Mouse (Mus musculus): ENCODE results near the gene Scamp4. TPM values are rescaled to one million over a fixed set of nuclear protein-coding genes. Genes with fewer than 3 reads are reported as not detected.

The Scamp4 gene
- total and polyA plus RNA-seq, 2 experiments from 2014 or later: 39.2 to 44.5 TPM

- 77% methylated on average over 9 of the region's 9 CpGs for WGBS
- no peak for DNase-seq (ENCODE audit: low spot score)
- Histone ChIP-seq H3K27ac (ENCODE audit: low read depth) (no peak overlapping the region), H3K4me2 (ENCODE audit: low read depth, low read length) (no peak overlapping the region), H3K9me3 (replicated peaks; ENCODE audit: control insufficient read depth, low read length) (no peaks in the 10 kb centered on the region), H3K4me3 (ENCODE audit: low read depth, low read length) (no peak overlapping the region), H3K27me3 (ENCODE audit: control insufficient read depth, insufficient read depth, low read length) (no peaks in the 10 kb centered on the region), H3K36me3 (replicated peaks; ENCODE audit: control insufficient read depth, insufficient read depth, low read length) (peaks cover 3% of the 10 kb centered on the region; the same call in 1 of the 2 replicates), H3K4me1 (ENCODE audit: control insufficient read depth, insufficient read depth) (peaks cover 20% of the 10 kb centered on the region), H3K9ac (replicated peaks; ENCODE audit: low read depth, low read length) (no peak overlapping the region)
- TF ChIP-seq EP300 (IDR thresholded peaks at IDR 0.05; ENCODE audit: low read depth): no peak
- TF ChIP-seq CTCF (IDR thresholded peaks at IDR 0.05; ENCODE audit: low read depth): no peak
- ATAC-seq (ENCODE audit: insufficient read depth, low read depth): no peak
Measured at GRCm38 (mm10) chr10:80620365-80620764, 17.7 kb downstream of the Scamp4 start.

- H3K9ac ChIP-seq (replicated peaks; ENCODE audit: low read depth, low read length): 0 out of 2 replicates have a peak overlapping the region, but pooled peaks have one; percentile 9
- TF ChIP-seq EP300 (IDR thresholded peaks at IDR 0.05; ENCODE audit: low read depth) (no peak), CTCF (IDR thresholded peaks at IDR 0.05; ENCODE audit: low read depth) (no peak)
- peak overlapping the region; percentile 85 for H3K27ac ChIP-seq (ENCODE audit: low read depth)
- H3K27me3 ChIP-seq (ENCODE audit: control insufficient read depth, insufficient read depth, low read length): no peaks in the 10 kb centered on the region
- peak overlapping the region; percentile 58 for H3K4me2 ChIP-seq (ENCODE audit: low read depth, low read length)
- DNase-seq (ENCODE audit: low spot score) (no peak), ATAC-seq (ENCODE audit: insufficient read depth, low read depth) (no peak)
- 52% methylated on average over 16 of the region's 16 CpGs for WGBS
- no peaks in the 10 kb centered on the region for H3K9me3 ChIP-seq (replicated peaks; ENCODE audit: control insufficient read depth, low read length)
- H3K36me3 ChIP-seq (replicated peaks; ENCODE audit: control insufficient read depth, insufficient read depth, low read length): no peaks in the 10 kb centered on the region; the same call in 1 of the 2 replicates
- peak overlapping the region; percentile 82 for H3K4me3 ChIP-seq (ENCODE audit: low read depth, low read length)
- H3K4me1 ChIP-seq (ENCODE audit: control insufficient read depth, insufficient read depth): peaks cover 23% of the 10 kb centered on the region
Measured at GRCm38 (mm10) chr10:80620796-80621689, 18.4 kb downstream of the Scamp4 start.

GRCm38 (mm10) chr10:80621690-80621939 lies 18.9 kb downstream of the Scamp4 start:
- H3K9me3 ChIP-seq (replicated peaks; ENCODE audit: control insufficient read depth, low read length): no peaks in the 10 kb centered on the region
- TF ChIP-seq CTCF (IDR thresholded peaks at IDR 0.05; ENCODE audit: low read depth): no peak
- no peak for TF ChIP-seq EP300 (IDR thresholded peaks at IDR 0.05; ENCODE audit: low read depth)
- peak overlapping the region; percentile 82 for H3K4me3 ChIP-seq (ENCODE audit: low read depth, low read length)
- ATAC-seq (ENCODE audit: insufficient read depth, low read depth) (no peak), DNase-seq (ENCODE audit: low spot score) (no peak)
- H3K27ac ChIP-seq (ENCODE audit: low read depth): peak overlapping the region; percentile 85
- H3K27me3 ChIP-seq (ENCODE audit: control insufficient read depth, insufficient read depth, low read length): no peaks in the 10 kb centered on the region
- H3K36me3 ChIP-seq (replicated peaks; ENCODE audit: control insufficient read depth, insufficient read depth, low read length): no peaks in the 10 kb centered on the region; the same call in 1 of the 2 replicates
- 1% methylated on average over 9 of the region's 9 CpGs for WGBS
- peak overlapping the region; percentile 58 for H3K4me2 ChIP-seq (ENCODE audit: low read depth, low read length)
- 0 out of 2 replicates have a peak overlapping the region, but pooled peaks have one; percentile 9 for H3K9ac ChIP-seq (replicated peaks; ENCODE audit: low read depth, low read length)
- H3K4me1 ChIP-seq (ENCODE audit: control insufficient read depth, insufficient read depth): peaks cover 26% of the 10 kb centered on the region

GRCm38 (mm10) chr10:80621940-80622660 lies 19.4 kb downstream of the Scamp4 start:
- peaks cover 26% of the 10 kb centered on the region for H3K4me1 ChIP-seq (ENCODE audit: control insufficient read depth, insufficient read depth)
- DNase-seq (ENCODE audit: low spot score) (peak; percentile 100), ATAC-seq (ENCODE audit: insufficient read depth, low read depth) (peak; percentile 96)
- peak overlapping the region; percentile 85 for H3K27ac ChIP-seq (ENCODE audit: low read depth)
- H3K4me3 ChIP-seq (ENCODE audit: low read depth, low read length): peak overlapping the region; percentile 82
- H3K9ac ChIP-seq (replicated peaks; ENCODE audit: low read depth, low read length): peak overlapping the region; percentile 77; the same call in 1 of the 2 replicates
- TF ChIP-seq CTCF (IDR thresholded peaks at IDR 0.05; ENCODE audit: low read depth): no peak
- TF ChIP-seq EP300 (IDR thresholded peaks at IDR 0.05; ENCODE audit: low read depth): peak; percentile 85
- no peaks in the 10 kb centered on the region; the same call in 1 of the 2 replicates for H3K36me3 ChIP-seq (replicated peaks; ENCODE audit: control insufficient read depth, insufficient read depth, low read length)
- WGBS: under 1% methylated on average over 64 of the region's 64 CpGs
- H3K9me3 ChIP-seq (replicated peaks; ENCODE audit: control insufficient read depth, low read length): no peaks in the 10 kb centered on the region
- H3K27me3 ChIP-seq (ENCODE audit: control insufficient read depth, insufficient read depth, low read length): no peaks in the 10 kb centered on the region
- peak overlapping the region; percentile 58 for H3K4me2 ChIP-seq (ENCODE audit: low read depth, low read length)

- H3K27me3 ChIP-seq (ENCODE audit: control insufficient read depth, insufficient read depth, low read length): no peaks in the 10 kb centered on the region
- H3K4me2 ChIP-seq (ENCODE audit: low read depth, low read length): peak within 1 kb of the TSS; percentile 85
- ATAC-seq (ENCODE audit: insufficient read depth, low read depth): peak; percentile 36
- H3K4me1 ChIP-seq (ENCODE audit: control insufficient read depth, insufficient read depth): peaks cover 33% of the 10 kb centered on the region
- WGBS: under 1% methylated on average over 72 of the region's 85 CpGs
- H3K36me3 ChIP-seq (replicated peaks; ENCODE audit: control insufficient read depth, insufficient read depth, low read length): no peaks in the 10 kb centered on the region; the same call in 1 of the 2 replicates
- peak within 1 kb of the TSS; percentile 82 for H3K4me3 ChIP-seq (ENCODE audit: low read depth, low read length)
- H3K27ac ChIP-seq (ENCODE audit: low read depth): peak within 1 kb of the TSS; percentile 88
- TF ChIP-seq CTCF (IDR thresholded peaks at IDR 0.05; ENCODE audit: low read depth) (no peak), EP300 (IDR thresholded peaks at IDR 0.05; ENCODE audit: low read depth) (peak; percentile 13; the same call in 1 of the 2 replicates)
- peak within 1 kb of the TSS; percentile 77 for H3K9ac ChIP-seq (replicated peaks; ENCODE audit: low read depth, low read length)
- peak; percentile 27 for DNase-seq (ENCODE audit: low spot score)
- H3K9me3 ChIP-seq (replicated peaks; ENCODE audit: control insufficient read depth, low read length): no peaks in the 10 kb centered on the region
Measured at GRCm38 (mm10) chr10:80622661-80623456, 20.2 kb downstream of the Scamp4 start, which contains the start of gene Csnk1g2. Csnk1g2 (plus strand) TSS chr10:80622838.
